Mouse (Mus musculus) frontal cortex, postnatal 10 days (tissue): ENCODE data around the gene Gne.

Experiments used
- DNase-seq, 2 experiments: peaks; one replicate each; pipeline ENCODE4 v3.0.0; 2022; ENCODE audit warnings: low spot score in 2 of 2, mixed read lengths in 1 of 2

The Gne gene

DNA sequence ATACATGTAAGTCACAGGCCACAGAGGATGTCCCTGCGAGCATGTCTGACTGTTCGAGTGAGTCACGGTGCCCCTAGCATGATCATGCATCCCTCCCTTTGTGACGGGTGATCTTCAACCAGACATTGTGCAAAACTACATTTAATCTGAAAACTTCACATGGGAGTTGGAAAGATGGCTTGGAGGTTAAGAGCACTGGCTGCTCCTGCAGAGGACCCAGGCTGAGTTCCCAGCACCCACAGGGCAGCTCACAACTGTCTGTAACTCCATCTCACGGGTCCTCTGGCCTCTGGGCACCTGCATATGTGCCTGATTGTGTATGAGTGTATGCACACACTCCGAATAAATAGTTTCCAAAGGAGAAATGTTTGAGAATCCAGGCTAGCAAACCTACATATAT is 59.7 kb downstream of the Gne start:
- DNase-seq: peak in 1 of 2 experiments; percentile 2

DNA sequence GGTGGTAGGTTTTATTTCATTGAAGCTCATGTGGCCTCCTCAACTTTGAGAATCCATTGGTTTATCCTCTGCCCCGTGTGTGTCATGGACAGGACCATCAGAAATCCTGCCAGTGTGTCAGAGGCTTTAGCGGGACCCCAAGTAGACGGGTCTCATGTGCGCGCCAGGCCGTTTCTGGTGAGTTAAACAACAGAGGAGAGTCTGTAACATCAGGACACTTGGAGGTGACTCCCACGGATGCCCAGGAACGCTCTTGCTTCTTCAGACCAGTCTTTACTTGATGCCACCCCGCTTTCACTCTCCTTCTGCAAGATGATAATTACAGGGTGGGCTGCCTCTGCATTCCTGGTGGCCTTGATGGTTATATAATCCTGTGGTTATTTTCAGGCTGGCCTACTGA is 60.3 kb downstream of the Gne start:
- DNase-seq: peak in 1 of 2 experiments; percentile 5

GRCm38 (mm10) chr4:44022766-44023165 is 61.2 kb downstream of the Gne start:
- no peak for DNase-seq

DNA sequence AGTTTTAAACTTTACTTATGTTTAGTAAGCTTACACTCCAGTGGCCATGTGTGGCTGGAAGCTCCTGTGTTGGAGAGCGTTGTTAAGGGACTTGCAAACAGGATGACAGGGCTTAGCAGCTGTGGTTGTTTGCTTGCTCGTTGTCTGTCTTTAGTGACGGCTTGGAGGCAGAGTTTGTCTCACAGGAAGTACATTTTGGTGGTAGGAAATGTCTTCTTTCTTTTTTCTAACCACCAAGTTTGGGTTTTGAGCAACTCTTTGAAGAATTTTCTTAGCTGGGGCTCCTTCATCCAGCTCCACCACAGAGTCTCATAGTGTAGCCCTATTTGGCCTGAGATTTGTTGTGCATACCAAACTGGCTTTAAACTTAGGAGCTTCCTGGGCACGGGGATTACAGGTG is 61.7 kb downstream of the Gne start:
- no peak for DNase-seq

GRCm38 (mm10) chr4:44016791-44017190 is 67.2 kb downstream of the Gne start:
- no peak for DNase-seq

GRCm38 (mm10) chr4:44016071-44016470 is 67.9 kb downstream of the Gne start:
- no peak for DNase-seq

GRCm38 (mm10) chr4:44013391-44014070 is 70.4 kb downstream of the Gne start:
- DNase-seq: no peak

DNA sequence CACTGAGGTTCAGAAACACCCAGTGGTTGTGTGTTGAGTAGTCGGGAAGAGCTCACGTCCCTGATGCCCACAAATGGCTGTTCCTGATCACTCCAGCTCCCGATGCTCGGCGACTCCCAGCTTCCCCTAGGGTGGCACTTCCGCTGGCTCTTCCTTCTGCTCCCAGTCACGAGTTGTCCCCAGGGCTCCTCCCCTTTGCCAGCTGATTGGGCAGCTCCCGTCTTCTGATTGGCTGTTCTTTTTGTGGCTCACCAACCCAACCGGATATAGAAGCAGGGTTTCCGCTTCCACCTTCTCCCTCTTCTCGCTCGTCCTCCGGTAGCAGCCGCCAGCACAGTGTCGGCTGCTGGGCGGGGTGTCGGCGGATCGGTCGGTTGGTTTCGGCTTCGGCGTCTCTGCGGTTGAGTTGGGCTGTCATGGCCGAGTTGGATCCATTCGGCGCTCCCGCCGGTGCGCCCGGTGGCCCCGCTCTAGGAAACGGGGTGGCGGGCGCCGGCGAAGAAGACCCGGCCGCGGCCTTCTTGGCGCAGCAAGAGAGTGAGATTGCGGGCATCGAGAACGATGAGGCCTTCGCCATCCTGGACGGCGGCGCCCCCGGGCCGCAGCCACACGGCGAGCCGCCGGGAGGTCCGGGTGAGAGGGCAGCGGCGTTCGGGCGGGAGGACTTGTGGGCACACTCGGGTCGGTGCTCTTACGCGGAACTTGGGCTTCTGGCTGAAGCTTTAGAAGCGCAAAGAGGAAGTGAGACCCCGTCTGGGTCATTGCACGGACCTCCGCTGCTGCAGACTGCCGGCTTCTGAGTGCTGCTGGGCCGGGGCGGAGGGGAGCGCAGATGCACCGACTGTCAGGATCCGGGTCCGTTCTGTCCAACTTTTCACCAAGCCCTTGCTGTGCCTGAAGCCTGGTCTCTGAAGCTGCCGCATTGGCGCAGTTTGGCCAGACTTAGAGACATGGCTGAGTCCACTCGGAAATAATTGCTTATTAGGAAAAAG is 71.3 kb downstream of the Gne start:
- DNase-seq: peak; percentile 92 to 95

GRCm38 (mm10) chr4:44011799-44012198 is 72.2 kb downstream of the Gne start:
- no peak for DNase-seq

- no peak for DNase-seq
Measured at GRCm38 (mm10) chr4:44010893-44011292, 73.1 kb downstream of the Gne start.

GRCm38 (mm10) chr4:44010176-44010575 is 73.8 kb downstream of the Gne start:
- DNase-seq: no peak

- DNase-seq: no peak
Measured at GRCm38 (mm10) chr4:44004623-44005409, 79.2 kb downstream of the Gne start.

DNA sequence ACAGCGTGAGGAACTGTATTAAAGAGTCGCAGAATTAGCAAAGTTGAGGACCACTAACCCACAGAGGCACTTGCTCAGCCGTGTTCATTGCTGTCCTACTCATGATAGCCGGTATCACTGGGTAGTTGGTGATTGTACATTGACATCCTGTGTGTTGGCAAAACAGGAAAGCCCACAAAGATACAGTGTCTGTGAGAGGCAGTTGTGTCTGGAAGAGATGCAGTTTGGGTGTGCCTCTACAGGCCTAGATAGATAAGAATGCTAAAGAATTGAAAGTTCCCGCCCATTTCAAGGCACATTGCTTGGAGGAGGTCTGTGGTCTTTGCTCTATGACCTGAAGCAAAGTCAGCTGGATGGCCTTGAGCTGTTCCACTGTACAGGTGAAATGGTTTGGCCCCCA is 79.9 kb downstream of the Gne start, which contains the start of gene Clta:
Gene Clta (plus strand): TSS at position 327 of the 400 bp plus-strand sequence.
- no peak for DNase-seq

DNA sequence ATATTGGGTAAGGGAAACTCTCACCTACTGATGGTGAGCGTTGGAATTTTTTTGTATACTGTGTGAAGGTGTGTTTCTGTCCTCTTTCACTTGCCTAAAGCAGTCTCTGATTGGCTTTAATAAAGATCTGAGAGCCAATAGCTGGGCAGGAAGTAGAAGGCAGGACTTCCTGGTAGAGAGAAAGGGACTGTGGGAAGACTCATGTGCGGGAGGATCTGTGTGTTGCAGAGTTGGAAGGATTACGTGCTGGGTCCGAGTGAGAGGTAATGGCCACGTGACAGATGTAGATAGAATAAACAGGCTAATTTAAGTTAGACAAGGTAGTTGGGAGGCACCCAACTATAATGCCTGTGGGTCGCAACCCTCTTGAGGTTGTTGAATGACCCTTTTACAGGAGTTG is 80.4 kb downstream of the Gne start:
- DNase-seq: no peak

- no peak for DNase-seq
Measured at GRCm38 (mm10) chr4:43994342-43994741, 89.6 kb downstream of the Gne start.

DNA sequence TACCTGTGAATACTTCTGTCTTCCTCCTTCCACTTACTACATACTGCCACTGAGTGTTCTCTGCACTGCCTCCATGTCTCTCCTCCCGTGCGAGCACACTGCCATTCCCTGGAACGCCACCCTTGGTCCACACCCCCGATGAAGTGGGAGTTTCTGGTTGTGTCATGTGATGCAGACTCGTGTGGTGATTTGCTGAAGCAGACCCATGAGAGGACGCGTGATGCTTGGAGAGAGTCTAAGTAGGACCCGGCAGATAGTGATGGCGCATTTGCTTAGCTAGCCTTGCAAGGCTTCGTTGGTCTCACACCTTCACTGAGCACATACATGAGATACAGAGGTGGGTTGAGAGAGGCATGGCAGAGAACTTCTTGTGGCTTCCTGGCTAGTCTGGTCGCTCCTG is 90.9 kb downstream of the Gne start:
- DNase-seq: no peak

GRCm38 (mm10) chr4:43988976-43989375 is 95.0 kb downstream of the Gne start:
- no peak for DNase-seq

DNA sequence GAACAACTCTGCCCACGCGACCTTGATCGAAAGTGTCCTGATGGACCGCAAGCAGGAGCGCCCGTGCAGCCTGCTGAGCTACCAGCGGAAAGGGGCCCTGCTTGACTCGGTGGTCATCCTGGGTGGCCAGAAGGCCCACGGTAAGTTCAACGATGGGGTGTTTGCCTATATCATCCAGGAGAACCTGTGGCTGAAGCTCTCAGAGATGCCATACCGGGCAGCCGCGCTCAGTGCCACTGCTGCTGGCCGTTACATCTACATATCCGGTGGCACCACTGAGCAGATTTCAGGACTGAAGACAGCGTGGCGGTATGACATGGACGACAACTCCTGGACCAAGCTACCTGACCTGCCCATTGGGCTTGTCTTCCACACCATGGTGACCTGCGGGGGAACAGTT is 99.7 kb downstream of the Gne start:
- no peak for DNase-seq
